Mouse (Mus musculus) layer of hippocampus, adult 18-20 months (tissue): Measurements from ENCODE around the gene C9orf72. TPM values are rescaled to one million over a fixed set of nuclear protein-coding genes. Genes with fewer than 3 reads are reported as not detected.

Experiments used
- DNase-seq, 2 experiments: peaks; one replicate each; pipeline ENCODE4 v3.0.0; 2022; ENCODE audit warnings: low spot score in 2 of 2
- total RNA-seq, 2 experiments: library from RNA; stranded (reverse); gene quantifications; 2 replicates each; pipeline ENCODE4 v1.2.3; 2021

C9orf72 gene
- total RNA-seq, 2 experiments from 2014 or later: 21.2 to 25.2 TPM

- no peak for DNase-seq
These were observed 47.9 kb downstream of the C9orf72 start for GRCm38 (mm10) chr4:35177926-35178645.

- no peak for DNase-seq
These were observed 50.4 kb downstream of the C9orf72 start for GRCm38 (mm10) chr4:35175566-35175965.

GRCm38 (mm10) chr4:35173551-35173950 lies 52.4 kb downstream of the C9orf72 start:
- DNase-seq: no peak

GRCm38 (mm10) chr4:35172471-35172870 lies 53.5 kb downstream of the C9orf72 start:
- DNase-seq: no peak

- DNase-seq: no peak
These were observed 56.3 kb downstream of the C9orf72 start for GRCm38 (mm10) chr4:35169571-35170125.

GRCm38 (mm10) chr4:35167855-35168254 lies 58.1 kb downstream of the C9orf72 start:
- peak in 1 of 2 experiments; percentile 40 for DNase-seq

GRCm38 (mm10) chr4:35165947-35166346 lies 60.0 kb downstream of the C9orf72 start:
- DNase-seq: no peak

GRCm38 (mm10) chr4:35165275-35165674 lies 60.7 kb downstream of the C9orf72 start:
- DNase-seq: no peak

- DNase-seq: no peak
These were observed 68.2 kb downstream of the C9orf72 start for GRCm38 (mm10) chr4:35157815-35158214.

GRCm38 (mm10) chr4:35156751-35157611 lies 69.0 kb downstream of the C9orf72 start, which contains the start of gene Mob3b:
Mob3b (minus strand) TSS chr4:35157484.
- DNase-seq: peak; percentile 71 to 88

- peak; percentile 11 to 21 for DNase-seq
These were observed 69.8 kb downstream of the C9orf72 start for GRCm38 (mm10) chr4:35156149-35156611.

- peak in 1 of 2 experiments; percentile 16 for DNase-seq
These were observed 70.6 kb downstream of the C9orf72 start for GRCm38 (mm10) chr4:35155132-35155922.

- DNase-seq: no peak
These were observed 71.9 kb downstream of the C9orf72 start for GRCm38 (mm10) chr4:35154051-35154450.

GRCm38 (mm10) chr4:35151756-35152155 lies 74.2 kb downstream of the C9orf72 start, which contains the start of gene Ifnk:
Ifnk (plus strand) TSS chr4:35152056.
- no peak for DNase-seq

- no peak for DNase-seq
These were observed 75.3 kb downstream of the C9orf72 start for GRCm38 (mm10) chr4:35150706-35151105.

- no peak for DNase-seq
These were observed 77.6 kb downstream of the C9orf72 start for GRCm38 (mm10) chr4:35148326-35148725.

- no peak for DNase-seq
These were observed 79.4 kb downstream of the C9orf72 start for GRCm38 (mm10) chr4:35146597-35146996.

GRCm38 (mm10) chr4:35145726-35146125 lies 80.2 kb downstream of the C9orf72 start:
- no peak for DNase-seq

GRCm38 (mm10) chr4:35143472-35144102 lies 82.4 kb downstream of the C9orf72 start:
- no peak for DNase-seq
